Mouse (Mus musculus) CD4-positive naive resting alpha-beta T cell, adult 76 days (primary cell): ENCODE measurements around the gene Gm20837. TPM values are rescaled to one million over a fixed set of nuclear protein-coding genes. Genes with fewer than 3 reads are reported as not detected.

Source experiments
- total RNA-seq: library from RNA; stranded (reverse); gene quantifications from one replicate; pipeline ENCODE4 v1.2.4, GENCODE M21; 2023

The Gm20837 gene
- not detected for total RNA-seq

DNA sequence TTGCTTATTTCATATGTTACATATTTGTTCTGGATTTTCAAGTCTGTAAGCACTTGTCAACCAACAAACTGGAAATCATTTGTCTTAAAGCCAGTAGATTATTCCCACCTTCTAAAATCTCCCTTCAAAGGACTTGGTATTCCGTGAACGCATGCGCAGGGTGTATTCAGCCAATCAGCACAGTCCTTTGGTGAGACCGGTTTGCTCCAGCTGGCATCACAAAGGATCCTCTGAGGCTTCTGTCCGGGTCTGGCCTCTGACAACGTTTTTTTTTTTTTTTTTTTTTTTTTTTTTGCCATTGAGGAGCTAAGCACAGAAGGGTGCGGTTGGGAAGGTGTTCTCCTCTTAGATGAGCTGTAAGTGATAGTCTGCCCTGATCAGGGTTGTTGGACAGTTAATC is at the start of gene Gm20837:
Gene Gm20837, plus strand, starts transcription at position 301 of the 400 bp plus-strand sequence.

